Mouse (Mus musculus) forebrain, postnatal 0 days (tissue): ENCODE data around the gene Ap3m1. TPM values are rescaled to one million over a fixed set of nuclear protein-coding genes. Genes with fewer than 3 reads are reported as not detected.

Source experiments
- ATAC-seq: fragments of 200-750 bp; cut with Nextera tagmentation; 2 replicates; pipeline ENCODE4 v1.8.0; 2017; ENCODE audit warnings: mild to moderate bottlenecking, moderate library complexity
- DNase-seq: peaks from one replicate; pipeline ENCODE4 v3.0.0-alpha.2; 2015
- H3K27ac ChIP-seq: fragments of 300-500 bp; sonication (generic); 2 replicates; pipeline ENCODE4 v1.5.1; 2014; ENCODE audit warnings: low read depth, mild to moderate bottlenecking, antibody characterized with exemption, low read length, moderate library complexity, mixed read lengths
- H3K27me3 ChIP-seq: fragments of 300-500 bp; sonication (generic); 2 replicates; pipeline ENCODE4 v1.6.1; 2014; ENCODE audit warnings: mild to moderate bottlenecking, low read length, mixed read lengths; ENCODE audit not compliant: insufficient read depth
- H3K36me3 ChIP-seq: fragments of 300-500 bp; sonication (generic); 2 replicates; pipeline ENCODE4 v1.6.1; 2014; ENCODE audit warnings: mild to moderate bottlenecking, moderate library complexity; ENCODE audit not compliant: insufficient read depth
- H3K4me1 ChIP-seq: fragments of 300-500 bp; sonication (generic); 2 replicates; pipeline ENCODE4 v1.6.1; 2014; ENCODE audit warnings: antibody characterized with exemption; ENCODE audit not compliant: insufficient read depth
- H3K4me2 ChIP-seq: fragments of 300-500 bp; sonication (generic); 2 replicates; pipeline ENCODE4 v1.6.1; 2014; ENCODE audit warnings: low read depth, mild to moderate bottlenecking, moderate library complexity
- H3K4me3 ChIP-seq: fragments of 300-500 bp; sonication (generic); 2 replicates; pipeline ENCODE4 v1.5.1; 2014; ENCODE audit warnings: low read depth, low read length, mixed read lengths
- H3K9ac ChIP-seq: fragments of 300-500 bp; sonication (generic); 2 replicates; pipeline ENCODE4 v1.6.1; 2014; ENCODE audit warnings: mild to moderate bottlenecking
- H3K9me3 ChIP-seq: fragments of 300-500 bp; sonication (generic); 2 replicates; pipeline ENCODE4 v1.6.1; 2016; ENCODE audit warnings: low read length
- CTCF ChIP-seq: sonication (generic); IDR thresholded peaks from 2 replicates; pipeline ENCODE4 v1.5.1; 2016; ENCODE audit warnings: antibody characterized with exemption, control low read depth, low read depth
- WGBS: fragments of 180-500 bp; shearing (Covaris S2); extraction: QIAGEN DNeasy Blood & Tissue Kit; methylation state at CpG from one replicate; pipeline ENCODE4 v1.1.7; 2014; 5-methylcytosine and 5-hydroxymethylcytosine counted together
- polyA plus RNA-seq: library from polyadenylated mRNA; unstranded; fragments of >200 nt; fragmentation: Nextera tagmentation; extraction: Ambion mirVana; gene quantifications from 2 replicates; pipeline ENCODE4 v1.2.1, GENCODE M21; 2015
- total RNA-seq: library from RNA; depleted of rRNA; stranded (reverse); fragments of >200 nt; gene quantifications from 2 replicates; pipeline ENCODE4 v1.2.3, GENCODE M21; 2014

Ap3m1 gene
- total and polyA plus RNA-seq, 2 experiments from 2014 or later = 63.9 to 81.7 TPM

- 0 out of 2 replicates have a peak, but pooled peaks cover 4% of the 10 kb centered on the region for H3K4me1 ChIP-seq
- TF ChIP-seq CTCF = no peak
- DNase-seq = no peak
- no peak overlapping the region for H3K4me3 ChIP-seq
- no peak overlapping the region for H3K4me2 ChIP-seq
- no peaks in the 10 kb centered on the region for H3K27me3 ChIP-seq
- no peak overlapping the region for H3K27ac ChIP-seq
- no peaks in the 10 kb centered on the region for H3K9me3 ChIP-seq
- no peak overlapping the region for H3K9ac ChIP-seq
- 74% methylated on average over 3 of the region's 3 CpGs for WGBS
- no peak for ATAC-seq
- no peaks in the 10 kb centered on the region for H3K36me3 ChIP-seq
Measured at GRCm38 (mm10) chr14:21073981-21074380, 21.7 kb upstream of the Ap3m1 start.

GRCm38 (mm10) chr14:21069594-21069993 lies 17.3 kb upstream of the Ap3m1 start:
- H3K27ac ChIP-seq = no peak overlapping the region
- peak; percentile 24; the same call in 1 of the 2 replicates for TF ChIP-seq CTCF
- no peaks in the 10 kb centered on the region for H3K9me3 ChIP-seq
- ATAC-seq (no peak), DNase-seq (no peak)
- H3K9ac ChIP-seq = no peak overlapping the region
- no peaks in the 10 kb centered on the region for H3K27me3 ChIP-seq
- H3K36me3 ChIP-seq = no peaks in the 10 kb centered on the region
- 0 out of 2 replicates have a peak, but pooled peaks cover 2% of the 10 kb centered on the region for H3K4me1 ChIP-seq
- no peak overlapping the region for H3K4me3 ChIP-seq
- no peak overlapping the region for H3K4me2 ChIP-seq
- 92% methylated on average over 5 of the region's 5 CpGs for WGBS

GRCm38 (mm10) chr14:21065490-21066162 lies 13.3 kb upstream of the Ap3m1 start:
- Histone ChIP-seq H3K36me3 (no peaks in the 10 kb centered on the region), H3K4me3 (no peak overlapping the region), H3K27me3 (no peaks in the 10 kb centered on the region), H3K9ac (no peak overlapping the region), H3K4me2 (no peak overlapping the region), H3K27ac (no peak overlapping the region), H3K9me3 (no peaks in the 10 kb centered on the region), H3K4me1 (0 out of 2 replicates have a peak, but pooled peaks cover 2% of the 10 kb centered on the region)
- WGBS = 71% methylated on average over 8 of the region's 8 CpGs
- DNase-seq (no peak), ATAC-seq (no peak)
- no peak for TF ChIP-seq CTCF

GRCm38 (mm10) chr14:21064321-21064720 lies 12.0 kb upstream of the Ap3m1 start:
- H3K36me3 ChIP-seq = no peaks in the 10 kb centered on the region
- H3K9ac ChIP-seq = no peak overlapping the region
- DNase-seq (no peak), ATAC-seq (no peak)
- H3K4me2 ChIP-seq = no peak overlapping the region
- H3K4me1 ChIP-seq = 0 out of 2 replicates have a peak, but pooled peaks cover 2% of the 10 kb centered on the region
- H3K27me3 ChIP-seq = no peaks in the 10 kb centered on the region
- no peaks in the 10 kb centered on the region for H3K9me3 ChIP-seq
- no peak overlapping the region for H3K4me3 ChIP-seq
- WGBS = 29% methylated on average over 1 of the region's 1 CpGs
- TF ChIP-seq CTCF = no peak
- H3K27ac ChIP-seq = no peak overlapping the region

- H3K4me1 ChIP-seq = 0 out of 2 replicates have a peak, but pooled peaks cover 2% of the 10 kb centered on the region
- H3K27ac ChIP-seq = no peak overlapping the region
- no peaks in the 10 kb centered on the region for H3K9me3 ChIP-seq
- DNase-seq = no peak
- H3K36me3 ChIP-seq = no peaks in the 10 kb centered on the region
- no peaks in the 10 kb centered on the region for H3K27me3 ChIP-seq
- no peak overlapping the region for H3K9ac ChIP-seq
- WGBS = 48% methylated on average over 5 of the region's 5 CpGs
- no peak overlapping the region for H3K4me3 ChIP-seq
- ATAC-seq = no peak
- TF ChIP-seq CTCF = no peak
- H3K4me2 ChIP-seq = no peak overlapping the region
Measured at GRCm38 (mm10) chr14:21062766-21063513, 10.6 kb upstream of the Ap3m1 start.

- Histone ChIP-seq H3K9ac (no peak overlapping the region), H3K9me3 (no peaks in the 10 kb centered on the region), H3K36me3 (no peaks in the 10 kb centered on the region), H3K27ac (no peak overlapping the region), H3K4me1 (no peaks in the 10 kb centered on the region), H3K4me3 (no peak overlapping the region), H3K4me2 (no peak overlapping the region), H3K27me3 (no peaks in the 10 kb centered on the region)
- no peak for TF ChIP-seq CTCF
- ATAC-seq (no peak), DNase-seq (no peak)
- 89% methylated on average over 2 of the region's 2 CpGs for WGBS
Measured at GRCm38 (mm10) chr14:21058972-21059371, 6.7 kb upstream of the Ap3m1 start.

- no peak overlapping the region; the same call in 1 of the 2 replicates for H3K4me3 ChIP-seq
- DNase-seq (no peak), ATAC-seq (no peak)
- peak overlapping the region; percentile 96; the same call in 1 of the 2 replicates for H3K4me2 ChIP-seq
- TF ChIP-seq CTCF = no peak
- WGBS = 50% methylated on average over 7 of the region's 7 CpGs
- no peaks in the 10 kb centered on the region for H3K9me3 ChIP-seq
- H3K27ac ChIP-seq = no peak overlapping the region
- no peaks in the 10 kb centered on the region for H3K27me3 ChIP-seq
- H3K4me1 ChIP-seq = peaks cover 5% of the 10 kb centered on the region; the same call in 1 of the 2 replicates
- no peak overlapping the region for H3K9ac ChIP-seq
- H3K36me3 ChIP-seq = no peaks in the 10 kb centered on the region
Measured at GRCm38 (mm10) chr14:21053586-21053985, 1.3 kb upstream of the Ap3m1 start.
